Mouse (Mus musculus) lung, postnatal 0 days (tissue): ENCODE measurements at regions not wholly inside any gene's neighbourhood (a gene's known extent, or its start where the extent isn't known, plus 50 kb on each side); places are given as distances from the start of the nearest gene placed in this dataset.

ENCODE experiments used
- CTCF ChIP-seq: IDR thresholded peaks from 2 replicates; pipeline ENCODE4 v1.5.1; 2016; ENCODE audit warnings: antibody characterized with exemption, mild to moderate bottlenecking
- EP300 ChIP-seq: IDR thresholded peaks from 2 replicates; pipeline ENCODE4 v1.6.1; 2016; ENCODE audit warnings: antibody characterized with exemption, mild to moderate bottlenecking, control low read depth

DNA sequence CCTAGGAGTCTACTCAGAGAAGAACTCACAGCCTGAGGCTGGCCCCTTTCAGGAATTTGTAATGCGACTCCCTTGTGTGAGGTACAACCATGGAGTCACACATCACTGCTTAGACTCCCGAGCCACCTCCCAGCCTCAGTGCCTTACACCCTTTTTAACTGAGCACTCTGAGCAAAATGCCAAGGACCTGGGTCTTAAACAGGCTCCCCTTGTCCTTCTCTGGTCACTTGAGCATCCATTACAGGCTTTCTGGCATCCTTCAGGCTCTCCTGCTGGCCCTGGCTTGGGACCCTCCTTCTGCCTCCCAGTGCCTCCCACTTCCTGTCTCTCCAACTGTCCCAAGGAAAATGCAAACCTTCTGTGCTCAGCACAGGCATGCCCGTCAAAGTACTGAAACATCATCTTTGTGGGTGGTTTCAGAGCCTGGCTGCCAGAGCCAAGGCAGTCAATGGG is 100.0 kb downstream of the Wdr11 start:
- TF ChIP-seq CTCF (no peak), EP300 (no peak)
